Mouse (Mus musculus) macrophage (primary cell): ENCODE results near the gene Rere. TPM values are rescaled to one million over a fixed set of nuclear protein-coding genes. Genes with fewer than 3 reads are reported as not detected.
"Not testable (repeated sequence)": the region's sequence is repeated elsewhere in the genome, so short reads cannot be mapped to it uniquely, and the experiment has no call there.

Source experiments
- H3K27ac ChIP-seq: fragments of 350-480 bp; formaldehyde crosslinking; 2 replicates; pipeline ENCODE4 v1.9.0; 2021
- H3K36me3 ChIP-seq: fragments of 350-480 bp; formaldehyde crosslinking; 2 replicates; pipeline ENCODE4 v1.9.0; 2021; ENCODE audit errors: inconsistent target
- H3K4me3 ChIP-seq: fragments of 350-480 bp; formaldehyde crosslinking; 2 replicates; pipeline ENCODE4 v1.9.0; 2021; ENCODE audit errors: inconsistent target
- H3K79me2 ChIP-seq: fragments of 350-480 bp; formaldehyde crosslinking; 2 replicates; pipeline ENCODE4 v1.9.0; 2021; ENCODE audit errors: inconsistent target
- WGBS: methylation state at CpG from one replicate; pipeline ENCODE4 v1.1.7; 2026; ENCODE audit warnings: inconsistent platforms; ENCODE audit not compliant: missing documents; 5-methylcytosine and 5-hydroxymethylcytosine counted together
- polyA plus RNA-seq: library from polyadenylated mRNA; stranded (reverse); fragments of 250-400 nt; gene quantifications from 3 replicates; pipeline ENCODE4 v1.2.4, GENCODE M21; 2018; ENCODE audit warnings: inconsistent platforms

Gene Rere
- polyA plus RNA-seq, 1 experiment from 2014 or later: 55.3 TPM

GRCm38 (mm10) chr4:150555783-150556182 lies 274.3 kb downstream of the Rere start:
- no peak overlapping the region for H3K4me3 ChIP-seq
- no peaks in the 10 kb centered on the region for H3K36me3 ChIP-seq
- H3K27ac ChIP-seq: peak overlapping the region; percentile 89
- H3K79me2 ChIP-seq: no peaks in the 10 kb centered on the region; the same call in 1 of the 2 replicates

- Histone ChIP-seq H3K4me3 (no peak overlapping the region), H3K79me2 (no peaks in the 10 kb centered on the region; the same call in 1 of the 2 replicates), H3K27ac (peak overlapping the region; percentile 89), H3K36me3 (no peaks in the 10 kb centered on the region)
- under 1% methylated on average over 17 of the region's 17 CpGs for WGBS
Measured at GRCm38 (mm10) chr4:150556382-150557221, 275.2 kb downstream of the Rere start.

- peak overlapping the region; percentile 89 for H3K27ac ChIP-seq
- not testable (repeated sequence) for H3K79me2 ChIP-seq, H3K4me3 ChIP-seq, H3K36me3 ChIP-seq
- whole genome bisulfite sequencing: 72% methylated on average over 2 of the region's 3 CpGs
Measured at GRCm38 (mm10) chr4:150557289-150557688, 275.8 kb downstream of the Rere start.

- 17% methylated on average over 1 of the region's 1 CpGs for WGBS
- no peaks in the 10 kb centered on the region; the same call in 1 of the 2 replicates for H3K79me2 ChIP-seq
- no peak overlapping the region for H3K4me3 ChIP-seq
- no peaks in the 10 kb centered on the region for H3K36me3 ChIP-seq
- H3K27ac ChIP-seq: no peak overlapping the region
Measured at GRCm38 (mm10) chr4:150557976-150558375, 276.5 kb downstream of the Rere start.

GRCm38 (mm10) chr4:150559514-150559913 lies 278.1 kb downstream of the Rere start:
- WGBS: 100% methylated on average over 3 of the region's 3 CpGs
- Histone ChIP-seq H3K36me3 (no peaks in the 10 kb centered on the region), H3K4me3 (no peak overlapping the region), H3K79me2 (no peaks in the 10 kb centered on the region; the same call in 1 of the 2 replicates), H3K27ac (no peak overlapping the region)

- Histone ChIP-seq H3K36me3 (peaks cover 4% of the 10 kb centered on the region; the same call in 1 of the 2 replicates), H3K27ac (no peak overlapping the region), H3K4me3 (no peak overlapping the region), H3K79me2 (peaks cover 25% of the 10 kb centered on the region; the same call in 1 of the 2 replicates)
- WGBS: 83% methylated on average over 5 of the region's 5 CpGs
Measured at GRCm38 (mm10) chr4:150563281-150563680, 281.8 kb downstream of the Rere start.

GRCm38 (mm10) chr4:150566193-150566592 lies 284.7 kb downstream of the Rere start:
- WGBS: 0% methylated on average over 6 of the region's 6 CpGs
- peaks cover 46% of the 10 kb centered on the region for H3K79me2 ChIP-seq
- H3K27ac ChIP-seq: peak overlapping the region; percentile 68
- H3K4me3 ChIP-seq: no peak overlapping the region
- H3K36me3 ChIP-seq: peaks cover 5% of the 10 kb centered on the region; the same call in 1 of the 2 replicates

- Histone ChIP-seq H3K79me2 (peaks cover 70% of the 10 kb centered on the region), H3K27ac (peak overlapping the region; percentile 72), H3K36me3 (peaks cover 5% of the 10 kb centered on the region; the same call in 1 of the 2 replicates), H3K4me3 (peak overlapping the region; percentile 56)
- WGBS: 37% methylated on average over 9 of the region's 9 CpGs
Measured at GRCm38 (mm10) chr4:150568318-150569134, 287.1 kb downstream of the Rere start.

GRCm38 (mm10) chr4:150569135-150569833 lies 287.8 kb downstream of the Rere start:
- Histone ChIP-seq H3K27ac (peak overlapping the region; percentile 93), H3K36me3 (peaks cover 5% of the 10 kb centered on the region; the same call in 1 of the 2 replicates)
- under 1% methylated on average over 60 of the region's 73 CpGs for WGBS

GRCm38 (mm10) chr4:150569834-150570571 lies 288.6 kb downstream of the Rere start:
- Histone ChIP-seq H3K36me3 (peaks cover 5% of the 10 kb centered on the region; the same call in 1 of the 2 replicates), H3K79me2 (peaks cover 80% of the 10 kb centered on the region), H3K4me3 (peak overlapping the region; percentile 70), H3K27ac (peak overlapping the region; percentile 93)
- whole genome bisulfite sequencing: under 1% methylated on average over 24 of the region's 27 CpGs

More at GRCm38 (mm10) chr4:150569135-150569833, 287.8 kb downstream of the Rere start:
- H3K4me3 ChIP-seq: peak overlapping the region; percentile 70
- peaks cover 77% of the 10 kb centered on the region for H3K79me2 ChIP-seq

- Histone ChIP-seq H3K79me2 (peaks cover 82% of the 10 kb centered on the region), H3K36me3 (peaks cover 5% of the 10 kb centered on the region; the same call in 1 of the 2 replicates), H3K27ac (peak overlapping the region; percentile 93), H3K4me3 (peak overlapping the region; percentile 70)
- 30% methylated on average over 2 of the region's 2 CpGs for WGBS
Measured at GRCm38 (mm10) chr4:150570793-150571192, 289.3 kb downstream of the Rere start.

- Histone ChIP-seq H3K4me3 (no peak overlapping the region), H3K79me2 (peaks cover 92% of the 10 kb centered on the region), H3K36me3 (peaks cover 5% of the 10 kb centered on the region; the same call in 1 of the 2 replicates), H3K27ac (no peak overlapping the region)
- WGBS: 65% methylated on average over 7 of the region's 7 CpGs
Measured at GRCm38 (mm10) chr4:150572104-150572691, 290.8 kb downstream of the Rere start.

- peaks cover 8% of the 10 kb centered on the region; the same call in 1 of the 2 replicates for H3K36me3 ChIP-seq
- H3K27ac ChIP-seq: no peak overlapping the region
- H3K4me3 ChIP-seq: no peak overlapping the region
- WGBS: 94% methylated on average over 2 of the region's 4 CpGs
- H3K79me2 ChIP-seq: peaks cover 92% of the 10 kb centered on the region
Measured at GRCm38 (mm10) chr4:150572938-150573337, 291.5 kb downstream of the Rere start.
